Mouse (Mus musculus) layer of hippocampus, postnatal 10 days (tissue): ENCODE measurements around the gene Pnp. TPM values are rescaled to one million over a fixed set of nuclear protein-coding genes. Genes with fewer than 3 reads are reported as not detected.
"Not testable (repeated sequence)": the region's sequence is repeated elsewhere in the genome, so short reads cannot be mapped to it uniquely, and the experiment has no call there.

Source experiments
- DNase-seq, 2 experiments: peaks; one replicate each; pipeline ENCODE4 v3.0.0; 2021; ENCODE audit warnings: low spot score in 2 of 2
- total RNA-seq, 2 experiments: library from RNA; stranded (reverse); gene quantifications; 2 replicates each; pipeline ENCODE4 v1.2.3; 2021

Pnp gene
- total RNA-seq, 2 experiments from 2014 or later, result 17.1 to 21.5 TPM

- no peak for DNase-seq
Measured at GRCm38 (mm10) chr14:50929951-50930350, 931 bp upstream of the Pnp start.

GRCm38 (mm10) chr14:50930377-50930753 is 517 bp upstream of the Pnp start:
- DNase-seq, result no peak

- no peak for DNase-seq
Measured at GRCm38 (mm10) chr14:50931493-50932020, 675 bp downstream of the Pnp start.

DNA sequence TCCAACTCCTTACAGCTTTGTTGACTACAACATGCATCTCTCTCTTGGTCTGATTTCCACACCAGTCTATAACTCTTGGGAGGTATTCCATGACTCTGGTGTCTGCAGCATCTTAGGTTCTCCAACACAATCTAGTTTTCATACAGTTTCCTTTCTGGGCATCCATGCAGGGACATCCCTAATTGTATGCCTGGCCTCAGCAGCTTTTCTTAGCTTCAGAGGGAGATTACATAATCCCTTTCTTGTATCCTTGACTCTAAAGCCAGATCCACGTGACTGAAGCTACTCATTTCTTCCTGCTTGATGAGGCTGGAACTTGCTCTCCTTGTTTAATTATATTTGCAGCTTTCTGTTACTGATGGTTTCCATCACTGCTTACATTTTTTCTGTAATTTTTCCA is 5.8 kb downstream of the Pnp start:
- no peak for DNase-seq

DNA sequence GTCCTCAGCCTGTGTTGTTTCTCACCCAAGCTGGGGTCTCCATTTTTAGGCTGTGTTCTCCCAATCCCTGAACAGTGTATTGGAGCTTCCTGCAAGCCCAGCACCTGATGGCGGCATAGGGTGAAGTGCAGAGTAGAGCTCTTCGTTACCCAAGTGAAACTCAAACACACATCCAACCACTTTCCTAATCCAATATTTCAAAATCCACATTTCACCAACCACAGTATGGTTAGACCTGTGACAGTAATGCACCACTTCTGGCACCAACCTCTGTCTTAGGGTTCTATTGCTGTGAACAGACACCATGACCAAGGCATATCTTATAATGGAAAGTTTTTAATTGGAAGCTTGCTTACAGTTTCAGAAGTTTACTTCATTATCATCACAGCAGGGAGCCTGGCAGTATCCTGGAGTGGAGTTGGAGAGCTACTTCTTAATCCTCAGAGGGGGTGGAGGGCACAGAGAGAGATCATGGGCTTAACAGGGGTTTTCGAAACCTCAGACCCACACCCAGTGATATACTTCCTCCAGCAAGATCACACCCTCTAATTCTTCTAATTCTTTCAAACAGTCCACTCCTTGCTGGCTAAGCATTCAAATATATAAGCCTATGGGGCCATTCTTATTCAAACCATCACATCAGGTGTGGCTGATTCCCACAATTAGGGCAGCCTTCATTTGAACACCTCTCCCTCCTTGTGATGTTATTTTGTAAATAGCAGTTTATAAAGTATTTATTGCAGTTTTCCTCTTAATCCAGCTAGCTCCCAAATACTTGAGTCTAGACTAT is 7.4 kb downstream of the Pnp start:
- no peak for DNase-seq

- DNase-seq, result no peak
Measured at GRCm38 (mm10) chr14:50938940-50939339, 8.1 kb downstream of the Pnp start.

GRCm38 (mm10) chr14:50943932-50944667 is 13.2 kb downstream of the Pnp start, which contains the start of gene Gm49342:
Gene Gm49342 (plus strand): TSS chr14:50944517.
- peak; percentile 90 to 91 for DNase-seq

- not testable (repeated sequence) for DNase-seq
Measured at GRCm38 (mm10) chr14:50944668-50945033, 13.8 kb downstream of the Pnp start.

- not testable (repeated sequence) for DNase-seq
Measured at GRCm38 (mm10) chr14:50945081-50945480, 14.2 kb downstream of the Pnp start.

GRCm38 (mm10) chr14:50945526-50945925 is 14.6 kb downstream of the Pnp start:
- DNase-seq, result not testable (repeated sequence)

GRCm38 (mm10) chr14:50955487-50955886 is 24.6 kb downstream of the Pnp start:
- DNase-seq, result no peak

GRCm38 (mm10) chr14:50955942-50956508 is 25.1 kb downstream of the Pnp start, which contains the start of gene Pnp2:
Gene Pnp2 (plus strand): TSS chr14:50955992.
- DNase-seq, result peak; percentile 63 to 73

- DNase-seq, result not testable (repeated sequence)
Measured at GRCm38 (mm10) chr14:50956724-50957123, 25.8 kb downstream of the Pnp start.

DNA sequence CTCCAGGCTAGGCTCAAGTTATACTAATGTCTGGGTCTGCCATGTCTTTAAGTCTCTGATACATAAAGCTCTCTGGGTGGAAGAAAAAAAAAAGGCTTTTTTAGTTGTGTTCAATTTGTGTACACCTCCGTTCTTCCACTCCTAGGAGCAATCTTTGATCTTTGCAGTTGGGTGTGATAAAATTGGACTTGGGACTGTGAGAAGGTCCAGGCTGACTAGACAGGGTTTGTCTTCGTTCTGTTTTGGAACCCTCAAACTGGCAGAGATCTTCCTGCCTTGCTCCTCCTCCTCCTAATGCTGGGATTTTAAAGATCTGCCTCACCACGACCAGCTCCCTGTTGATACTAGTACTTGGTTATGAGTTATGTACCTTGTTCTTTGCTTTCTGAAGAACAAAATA is 26.3 kb downstream of the Pnp start:
- DNase-seq, result not testable (repeated sequence)

- DNase-seq, result not testable (repeated sequence)
Measured at GRCm38 (mm10) chr14:50958289-50958995, 27.6 kb downstream of the Pnp start.

- no peak for DNase-seq
Measured at GRCm38 (mm10) chr14:50968216-50968980, 37.5 kb downstream of the Pnp start.

GRCm38 (mm10) chr14:50969041-50969440 is 38.2 kb downstream of the Pnp start:
- DNase-seq, result no peak

DNA sequence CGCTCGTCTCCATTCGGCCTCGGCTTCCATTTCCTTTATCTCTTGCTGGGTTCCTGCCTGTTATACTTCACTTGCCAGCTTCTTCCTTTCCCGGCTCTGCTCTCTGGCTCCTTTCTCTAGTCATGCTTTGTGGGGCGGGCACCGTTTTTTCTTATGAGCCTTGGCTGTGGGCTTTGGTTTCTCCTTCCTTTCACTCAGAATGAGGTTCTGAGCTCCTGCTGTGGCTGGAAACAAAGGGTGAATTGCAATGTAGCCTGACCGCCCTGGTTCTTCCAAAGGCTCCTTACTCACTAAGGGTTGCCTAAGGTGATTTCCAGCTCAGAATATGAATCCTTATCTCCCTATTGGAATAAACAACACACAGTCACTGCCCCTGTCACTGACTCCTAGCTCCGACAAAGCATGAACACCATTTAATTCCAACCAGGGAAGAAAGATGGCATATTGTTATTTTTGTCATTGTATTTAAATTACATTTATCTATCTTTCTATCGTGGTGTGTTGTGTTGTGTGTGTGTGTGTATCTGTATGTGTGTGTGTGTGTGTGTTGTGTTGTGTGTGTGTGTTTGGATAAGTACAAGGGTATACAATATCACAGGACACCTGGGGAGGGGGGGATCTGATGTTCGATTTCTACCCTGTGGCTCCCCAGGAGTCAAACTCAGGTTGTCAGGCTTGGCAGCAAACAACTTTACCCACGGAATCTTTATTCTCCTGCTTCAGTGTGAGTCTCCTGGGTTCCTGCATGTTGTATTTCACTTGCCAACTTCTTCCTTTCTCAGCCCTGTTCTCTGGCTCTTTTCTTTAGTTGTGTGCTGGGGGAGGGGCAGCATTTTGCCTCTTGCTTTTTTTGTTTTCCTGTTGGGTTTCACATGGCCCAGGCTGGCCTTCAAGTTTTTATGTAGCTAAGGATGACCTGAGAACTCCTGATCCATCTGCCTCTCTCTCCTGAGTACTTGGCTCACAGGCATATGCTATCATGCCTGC is 39.0 kb downstream of the Pnp start:
- peak; percentile 50 to 60 for DNase-seq

DNA sequence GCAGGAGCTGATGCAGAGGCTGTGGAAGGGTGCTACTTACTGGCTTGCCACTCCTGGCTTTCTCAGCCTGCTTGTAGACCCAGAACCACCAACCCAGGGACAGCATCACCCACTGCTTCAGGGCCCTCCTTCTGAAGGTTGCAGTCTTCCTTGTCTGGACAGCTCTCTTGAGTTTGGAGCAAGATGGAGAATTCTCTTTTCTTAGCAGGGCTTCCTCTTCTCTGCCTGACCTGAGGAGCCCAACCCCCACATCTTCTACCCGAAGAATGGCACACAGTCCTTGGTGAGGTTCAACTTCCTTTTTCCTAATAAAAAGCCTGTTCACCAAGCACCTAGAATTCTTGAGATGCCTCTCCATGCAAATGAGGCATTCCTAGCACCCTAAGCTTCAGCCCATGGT is 39.9 kb downstream of the Pnp start:
- DNase-seq, result peak in 1 of 2 experiments; percentile 8
